Mouse (Mus musculus): ENCODE results near the gene Cdh26.

GRCm38 (mm10) chr2:178412598-178412997 lies 17.7 kb upstream of the Cdh26 start:
- TF ChIP-seq CTCF (IDR thresholded peaks at IDR 0.05; ENCODE audit: borderline replicate concordance, control insufficient read depth, extremely low read depth, insufficient read depth, low read length, poor library complexity) (no peak), POLR2A (IDR thresholded peaks at IDR 0.05; ENCODE audit: control insufficient read depth, extremely low read depth, insufficient read depth, low read length, poor library complexity) (no peak)

All from thymus, adult 2 months (tissue).